In the genomic region with DNA sequence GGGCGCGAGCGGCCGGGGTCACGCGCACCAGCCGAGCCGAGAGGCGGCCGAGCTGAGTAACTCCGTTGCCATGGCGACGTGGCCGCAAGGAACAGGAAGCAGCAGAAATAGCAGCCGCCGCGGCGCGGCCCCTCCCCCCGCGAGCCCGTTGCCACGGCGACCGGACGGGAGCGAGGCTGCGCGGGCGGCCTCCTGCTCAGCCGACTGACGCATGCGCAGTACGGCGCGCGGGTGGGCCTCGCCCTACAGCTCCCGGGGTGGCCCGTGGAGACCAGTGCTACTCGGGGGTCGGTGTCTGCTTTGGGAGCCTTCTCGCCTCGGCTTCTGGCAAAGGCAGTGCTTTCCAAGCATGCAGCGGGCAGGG, we compare ENCODE assay signal across 8 mouse cellular contexts.
A peak's percentile ranks its signal among the peaks of the same experiment; 100 is the strongest.
DNase-seq lines count a peak whose midpoint lies in the region; ATAC-seq and TF ChIP-seq lines count a peak whose summit lies in the region.

No protein-coding gene starts in this region.

- no peaks in the 10 kb centered on the region for H3K36me3 ChIP-seq in E14TG2a.4 (ENCODE audit: insufficient read depth, low read length)
- no peaks in the 10 kb centered on the region for H3K36me3 ChIP-seq in forebrain, embryonic 12.5 days (replicated peaks)
- no peaks in the 10 kb centered on the region for H3K36me3 ChIP-seq in heart, postnatal 0 days (replicated peaks; ENCODE audit: control insufficient read depth, insufficient read depth, low read length)
- no peaks in the 10 kb centered on the region for H3K36me3 ChIP-seq in liver, embryonic 16.5 days (ENCODE audit: control insufficient read depth, insufficient read depth)
- H3K36me3 ChIP-seq in neural tube, embryonic 13.5 days = no peaks in the 10 kb centered on the region
- no peaks in the 10 kb centered on the region for H3K36me3 ChIP-seq in testis, adult 2 months (ENCODE audit: control insufficient read depth, insufficient read depth, low read length)

- peak; percentile 86 for ATAC-seq in forebrain, embryonic 12.5 days (ENCODE audit: low FRiP score)
- peak; percentile 89 for ATAC-seq in heart, postnatal 0 days (ENCODE audit: insufficient read depth, low read depth)
- peak; percentile 86 for ATAC-seq in liver, embryonic 16.5 days (ENCODE audit: low read depth)
- ATAC-seq in neural tube, embryonic 13.5 days (ENCODE audit: low read depth) = peak; percentile 78

- peak overlapping the region; percentile 80 for H3K4me3 ChIP-seq in E14TG2a.4 (replicated peaks; ENCODE audit: low read length)
- peak overlapping the region; percentile 32 for H3K4me3 ChIP-seq in forebrain, embryonic 12.5 days (replicated peaks)
- H3K4me3 ChIP-seq in heart, postnatal 0 days (ENCODE audit: low read depth, low read length) = peak overlapping the region; percentile 50
- H3K4me3 ChIP-seq in liver, embryonic 16.5 days (ENCODE audit: low read depth, low read length) = peak overlapping the region; percentile 66
- H3K4me3 ChIP-seq in neural tube, embryonic 13.5 days = peak overlapping the region; percentile 30
- peak overlapping the region; percentile 86 for H3K4me3 ChIP-seq in testis, adult 2 months (ENCODE audit: control insufficient read depth, low read depth, low read length)

- under 1% methylated on average over 38 of the region's 45 CpGs for WGBS in forebrain, embryonic 12.5 days
- WGBS in heart, postnatal 0 days = 0% methylated on average over 32 of the region's 45 CpGs
- 0% methylated on average over 43 of the region's 45 CpGs for WGBS in liver, embryonic 16.5 days (ENCODE audit: insufficient replicate concordance)
- WGBS in neural tube, embryonic 13.5 days = 0% methylated on average over 40 of the region's 45 CpGs

- H3K4me2 ChIP-seq in forebrain, embryonic 12.5 days = peak overlapping the region; percentile 55
- H3K4me2 ChIP-seq in heart, postnatal 0 days (ENCODE audit: low read depth, low read length) = peak overlapping the region; percentile 82
- peak overlapping the region; percentile 84 for H3K4me2 ChIP-seq in liver, embryonic 16.5 days (ENCODE audit: low read depth, low read length)
- H3K4me2 ChIP-seq in neural tube, embryonic 13.5 days = peak overlapping the region; percentile 59

- no peak for TF ChIP-seq CTCF in E14TG2a.4 (conservative IDR thresholded peaks at IDR 0.05; ENCODE audit: low read length)
- TF ChIP-seq CTCF in heart, postnatal 0 days (IDR thresholded peaks at IDR 0.05; ENCODE audit: low read depth) = no peak
- no peak for TF ChIP-seq CTCF in testis, adult 2 months (IDR thresholded peaks at IDR 0.05; ENCODE audit: control insufficient read depth, insufficient read depth, insufficient replicate concordance, low read depth, low read length)

- peak; percentile 66 for TF ChIP-seq POLR2A in testis, adult 2 months (IDR thresholded peaks at IDR 0.05; ENCODE audit: control insufficient read depth, low read depth, low read length)

- H3K9ac ChIP-seq in forebrain, embryonic 12.5 days = peak overlapping the region; percentile 65
- H3K9ac ChIP-seq in heart, postnatal 0 days (replicated peaks; ENCODE audit: low read depth, low read length) = peak overlapping the region; percentile 61
- H3K9ac ChIP-seq in liver, embryonic 16.5 days (ENCODE audit: low read depth, low read length) = peak overlapping the region; percentile 69
- peak overlapping the region; percentile 73 for H3K9ac ChIP-seq in neural tube, embryonic 13.5 days

- peaks cover 55% of the 10 kb centered on the region for H3K4me1 ChIP-seq in E14TG2a.4 (replicated peaks; ENCODE audit: low read depth, low read length)
- peaks cover 75% of the 10 kb centered on the region for H3K4me1 ChIP-seq in forebrain, embryonic 12.5 days
- H3K4me1 ChIP-seq in heart, postnatal 0 days (ENCODE audit: control insufficient read depth, insufficient read depth) = peaks cover 45% of the 10 kb centered on the region
- H3K4me1 ChIP-seq in liver, embryonic 16.5 days (ENCODE audit: control insufficient read depth, low read depth, low read length) = peaks cover 14% of the 10 kb centered on the region
- peaks cover 85% of the 10 kb centered on the region for H3K4me1 ChIP-seq in neural tube, embryonic 13.5 days (replicated peaks)
- peaks cover 34% of the 10 kb centered on the region for H3K4me1 ChIP-seq in testis, adult 2 months (ENCODE audit: control insufficient read depth, insufficient read depth, low read length)

- peaks cover 9% of the 10 kb centered on the region; the same call in 1 of the 2 replicates for H3K9me3 ChIP-seq in E14TG2a.4 (ENCODE audit: low read length)
- no peaks in the 10 kb centered on the region for H3K9me3 ChIP-seq in forebrain, embryonic 12.5 days
- H3K9me3 ChIP-seq in heart, postnatal 0 days (replicated peaks; ENCODE audit: control insufficient read depth, low read length) = no peaks in the 10 kb centered on the region
- no peaks in the 10 kb centered on the region for H3K9me3 ChIP-seq in liver, embryonic 16.5 days (replicated peaks; ENCODE audit: control insufficient read depth, low read length)
- no peaks in the 10 kb centered on the region for H3K9me3 ChIP-seq in neural tube, embryonic 13.5 days

- H3K27me3 ChIP-seq in E14TG2a.4 (ENCODE audit: insufficient read depth, low read length) = peaks cover 64% of the 10 kb centered on the region
- no peaks in the 10 kb centered on the region for H3K27me3 ChIP-seq in forebrain, embryonic 12.5 days
- no peaks in the 10 kb centered on the region for H3K27me3 ChIP-seq in heart, postnatal 0 days (ENCODE audit: control insufficient read depth, insufficient read depth, low read length)
- H3K27me3 ChIP-seq in liver, embryonic 16.5 days (ENCODE audit: control insufficient read depth, insufficient read depth, low read depth, low read length) = no peaks in the 10 kb centered on the region; the same call in 1 of the 2 replicates
- no peaks in the 10 kb centered on the region for H3K27me3 ChIP-seq in neural tube, embryonic 13.5 days
- H3K27me3 ChIP-seq in testis, adult 2 months (ENCODE audit: control insufficient read depth, insufficient read depth, low read length) = no peaks in the 10 kb centered on the region

- TF ChIP-seq EP300 in heart, postnatal 0 days (IDR thresholded peaks at IDR 0.05; ENCODE audit: low read depth) = no peak; the same call in 1 of the 2 replicates

- peak overlapping the region; percentile 99 for H3K27ac ChIP-seq in forebrain, embryonic 12.5 days
- peak overlapping the region; percentile 97 for H3K27ac ChIP-seq in heart, postnatal 0 days (ENCODE audit: low read depth)
- H3K27ac ChIP-seq in liver, embryonic 16.5 days (ENCODE audit: low read length) = peak overlapping the region; percentile 69
- peak overlapping the region; percentile 100 for H3K27ac ChIP-seq in neural tube, embryonic 13.5 days (replicated peaks)
- peak overlapping the region; percentile 91 for H3K27ac ChIP-seq in testis, adult 2 months (ENCODE audit: control insufficient read depth, insufficient read depth, low read depth, low read length)

- DNase-seq in c-Kit-positive CD71-positive TER-119-positive erythroid progenitor cells, embryonic 14.5 days (ENCODE audit: low spot score) = peak; percentile 90
- peak; percentile 98 for DNase-seq in heart, postnatal 0 days (ENCODE audit: low spot score)
- DNase-seq in kidney, postnatal 4 days = peak; percentile 100

Comparison
In these comparisons a context has a peak if more than half of its experiments do, and no peak if none do; other contexts are left out.
1. Peak in every context shown above with its lines: DNase-seq, ATAC-seq, H3K4me3 ChIP-seq and H3K27ac ChIP-seq.
2. H3K4me3 ChIP-seq: peak in every context shown above with its lines; median percentile 86 in testis, adult 2 months; 80 in E14TG2a.4; 66 in liver, embryonic 16.5 days; 50 in heart, postnatal 0 days; 32 in forebrain, embryonic 12.5 days; 30 in neural tube, embryonic 13.5 days.